Mouse (Mus musculus): Measurements from ENCODE around the gene Sox5.

- TF ChIP-seq MXI1 (IDR thresholded peaks at IDR 0.05; ENCODE audit: low read depth, low read length) (no peak), MEF2A (IDR thresholded peaks at IDR 0.05; ENCODE audit: borderline replicate concordance, low read depth, low read length) (no peak), POLR2A (IDR thresholded peaks at IDR 0.05; ENCODE audit: low read depth, low read length) (no peak), MYC (IDR thresholded peaks at IDR 0.05; ENCODE audit: low read depth, low read length) (no peak), CTCF (conservative IDR thresholded peaks at IDR 0.05 in 1 of 2, IDR thresholded peaks at IDR 0.05 in 1 of 2; ENCODE audit: low read depth in 2 of 2, low read length in 2 of 2) (no peak), UBTF (IDR thresholded peaks at IDR 0.05; ENCODE audit: low read depth, low read length) (no peak), MAFK (IDR thresholded peaks at IDR 0.05; ENCODE audit: insufficient replicate concordance, low read length) (no peak), GABPA (IDR thresholded peaks at IDR 0.05; ENCODE audit: insufficient replicate concordance, low read depth, low read length) (no peak), NELFE (IDR thresholded peaks at IDR 0.05; ENCODE audit: low read depth, low read length) (no peak), CHD2 (IDR thresholded peaks at IDR 0.05; ENCODE audit: low read length) (no peak), SIN3A (IDR thresholded peaks at IDR 0.05; ENCODE audit: low read length) (no peak), HCFC1 (IDR thresholded peaks at IDR 0.05; ENCODE audit: low read depth, low read length) (no peak), POLR2AphosphoS2 (IDR thresholded peaks at IDR 0.05; ENCODE audit: low read depth, low read length) (no peak), ZNF384 (IDR thresholded peaks at IDR 0.05; ENCODE audit: low read depth, low read length) (no peak)
Measured at GRCm38 (mm10) chr6:144370699-144371098, 411.1 kb downstream of the Sox5 start.

Data from CH12.LX (cell line).